Mouse (Mus musculus) left cerebral cortex, postnatal 36 days (tissue): ENCODE data around the gene 1700122O11Rik. TPM values are rescaled to one million over a fixed set of nuclear protein-coding genes. Genes with fewer than 3 reads are reported as not detected.

Source experiments
- DNase-seq, 2 experiments: peaks; one replicate each; pipeline ENCODE4 v3.0.0; 2021 to 2022; ENCODE audit warnings: low spot score in 2 of 2, mixed read lengths in 1 of 2
- intact Hi-C: fragments of 180-260 bp; cut with DNase I; formaldehyde crosslinking; loops from one replicate; pipeline ENCODE4 v1.15.1; 2025
- total RNA-seq, 2 experiments: library from RNA; stranded (reverse); gene quantifications; 2 replicates each; pipeline ENCODE4 v1.2.3; 2021

The 1700122O11Rik gene
- total RNA-seq, 2 experiments from 2014 or later: not detected

DNA sequence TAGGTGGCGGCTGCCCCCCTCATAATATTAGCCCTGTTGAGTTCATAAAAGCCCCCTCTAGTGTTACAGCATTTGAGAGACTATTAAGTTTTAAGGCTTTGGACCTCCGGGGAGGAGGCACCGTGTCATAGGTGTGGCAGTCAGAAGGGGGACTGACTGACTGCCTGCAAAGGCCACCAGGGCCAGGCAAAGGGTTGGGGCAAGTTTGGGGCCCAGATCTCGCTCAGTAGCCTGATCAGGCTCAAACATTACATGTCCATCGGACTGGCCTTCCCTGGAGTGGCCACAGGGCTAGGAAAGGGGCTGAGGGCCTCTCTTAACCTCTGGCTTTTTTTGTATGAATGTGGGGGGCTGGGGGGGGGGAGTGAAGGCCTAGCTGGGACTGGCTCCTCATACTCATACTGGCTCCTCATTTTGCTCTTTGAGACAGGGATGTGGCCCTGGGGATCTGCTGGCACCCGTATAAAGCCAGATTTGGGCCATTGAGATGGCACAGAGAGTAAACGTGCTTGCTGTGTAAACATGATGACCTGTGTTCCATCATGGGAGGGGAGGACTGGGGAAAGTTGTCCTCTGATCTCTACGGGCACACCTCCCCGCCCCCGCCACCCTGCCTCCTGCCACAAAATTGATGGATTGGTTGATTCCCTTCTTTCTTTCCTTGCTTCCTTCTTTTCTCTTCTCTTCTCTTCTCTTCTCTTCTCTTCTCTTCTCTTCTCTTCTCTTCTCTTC is 47.5 kb downstream of the 1700122O11Rik start:
- intact Hi-C loops: no loop called here

DNA sequence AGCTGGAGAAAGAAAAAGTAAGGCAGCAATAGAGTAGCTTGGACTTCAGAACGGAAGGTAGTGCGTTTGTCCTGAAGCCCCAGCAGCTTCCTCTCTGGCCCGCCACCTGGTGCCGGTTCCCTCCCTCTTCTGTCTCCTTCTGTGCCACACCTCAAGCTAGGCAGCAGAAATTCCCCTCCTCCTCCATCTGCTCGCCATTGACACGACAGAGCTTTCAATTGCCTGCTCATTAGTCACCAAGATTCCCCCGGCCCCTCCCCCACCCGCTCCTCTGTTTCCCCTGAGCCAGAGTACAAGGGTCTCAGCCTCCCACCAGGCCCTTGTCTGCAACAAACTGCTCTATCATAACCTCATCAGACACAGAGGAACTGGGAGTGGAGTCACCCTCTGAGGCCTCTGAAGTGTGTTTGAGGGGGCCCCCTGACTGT is 48.1 kb downstream of the 1700122O11Rik start:
- DNase-seq: no peak
- intact Hi-C loops: no loop called here

More for the DNA sequence above, 47.5 kb downstream of the 1700122O11Rik start:
- no peak for DNase-seq

DNA sequence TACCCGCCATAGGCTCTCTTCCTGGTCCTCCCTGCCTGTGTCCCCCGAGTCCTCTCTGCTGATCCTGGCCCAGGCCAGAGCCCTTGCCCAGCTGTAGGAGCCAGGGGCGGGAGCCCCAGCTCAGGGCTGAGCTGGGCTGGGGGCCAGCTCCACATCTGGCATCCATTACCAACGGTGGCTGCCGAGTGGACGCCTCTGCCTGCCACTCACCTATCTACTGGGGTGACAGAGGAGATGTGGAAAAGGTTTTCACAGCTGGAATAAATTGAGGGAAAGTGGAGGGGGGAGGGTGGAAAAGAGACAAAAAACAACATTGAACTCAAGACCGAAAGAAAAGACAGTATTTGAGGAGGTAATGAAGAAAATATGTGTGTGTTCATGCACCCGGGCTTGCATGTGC is 49.3 kb downstream of the 1700122O11Rik start:
- intact Hi-C loops: no loop called here
- DNase-seq: no peak

DNA sequence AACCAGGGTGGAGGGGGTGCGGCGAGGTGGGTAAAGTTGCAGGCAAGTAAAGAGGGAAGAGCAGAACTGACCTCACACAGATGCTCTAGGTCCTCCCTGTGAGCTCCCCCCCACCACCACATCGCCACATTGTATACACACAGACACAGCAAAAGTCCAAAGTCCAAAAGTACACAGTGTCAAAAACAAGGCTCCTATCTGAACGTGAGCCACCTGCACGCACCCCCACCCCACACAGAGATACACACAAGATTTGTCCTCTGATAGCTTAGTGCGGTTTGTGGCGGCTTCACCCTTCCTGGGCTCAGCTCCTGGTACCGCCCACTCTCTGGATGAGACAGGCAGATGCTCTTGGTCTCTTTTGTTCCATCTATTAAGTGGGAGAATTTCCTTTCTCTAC is 50.0 kb downstream of the 1700122O11Rik start:
- no peak for DNase-seq
- intact Hi-C loops: no loop called here

Other genes with a start within 250 kb of the 1700122O11Rik start
- gene Mdfi, start 203.6 kb downstream of the 1700122O11Rik start, total RNA-seq: 1 to 10 TPM in 1 of 2 experiments, under 1 TPM in 1; 0.81 to 1.1 TPM
- gene Foxp4, start 113.6 kb downstream of the 1700122O11Rik start, total RNA-seq: 10 to 100 TPM; 44.1 to 55.9 TPM
- not detected for gene 1700067P10Rik, start 51.0 kb upstream of the 1700122O11Rik start, total RNA-seq
- not detected for gene 9830107B12Rik, start 108.0 kb upstream of the 1700122O11Rik start, total RNA-seq
- not detected for gene A530064D06Rik, start 129.0 kb upstream of the 1700122O11Rik start, total RNA-seq
- not detected for gene Trem1, start 194.5 kb upstream of the 1700122O11Rik start, total RNA-seq
- under 1 TPM; 0.41 to 0.44 TPM for gene Trem3, start 209.5 kb upstream of the 1700122O11Rik start, total RNA-seq
- not detected for gene Treml4, start 226.0 kb upstream of the 1700122O11Rik start, total RNA-seq